Mouse (Mus musculus) testis, adult 2 months (tissue): ENCODE measurements around the gene Angptl2. TPM values are rescaled to one million over a fixed set of nuclear protein-coding genes. Genes with fewer than 3 reads are reported as not detected.

ENCODE experiments used
- H3K27ac ChIP-seq: fragments of 200-500 bp; 2 replicates; pipeline ENCODE4 v1.5.1; 2012; ENCODE audit warnings: low read depth, low read length; ENCODE audit not compliant: control insufficient read depth, insufficient read depth
- H3K27me3 ChIP-seq: fragments of 200-500 bp; 2 replicates; pipeline ENCODE4 v1.6.1; 2012; ENCODE audit warnings: mild to moderate bottlenecking, low read length, moderate library complexity; ENCODE audit not compliant: control insufficient read depth, insufficient read depth
- H3K36me3 ChIP-seq: fragments of 200-500 bp; 2 replicates; pipeline ENCODE4 v1.6.1; 2012; ENCODE audit warnings: mild to moderate bottlenecking, low read length; ENCODE audit not compliant: control insufficient read depth, insufficient read depth
- H3K4me1 ChIP-seq: fragments of 200-500 bp; 2 replicates; pipeline ENCODE4 v1.6.1; 2012; ENCODE audit warnings: low read length; ENCODE audit not compliant: control insufficient read depth, insufficient read depth
- H3K4me3 ChIP-seq: fragments of 200-500 bp; 2 replicates; pipeline ENCODE4 v1.5.1; 2012; ENCODE audit warnings: low read depth, mild to moderate bottlenecking, low read length, moderate library complexity, mixed read lengths; ENCODE audit not compliant: control insufficient read depth
- CTCF ChIP-seq: fragments of 200-500 bp; IDR thresholded peaks from 2 replicates; pipeline ENCODE4 v1.5.1; 2012; ENCODE audit warnings: low read depth, mild to moderate bottlenecking, inconsistent platforms, low read length, moderate library complexity; ENCODE audit not compliant: control insufficient read depth, insufficient read depth, insufficient replicate concordance
- POLR2A ChIP-seq: fragments of 200-500 bp; IDR thresholded peaks from 2 replicates; pipeline ENCODE4 v1.6.1; 2012; ENCODE audit warnings: low read depth, mild to moderate bottlenecking, inconsistent platforms, low read length, moderate library complexity; ENCODE audit not compliant: control insufficient read depth
- polyA plus RNA-seq: library from polyadenylated mRNA; depleted of rRNA; stranded (reverse); fragments of >200 nt; gene quantifications from 2 replicates; pipeline ENCODE4 v1.2.3, GENCODE M21; 2012; rRNA removed

Angptl2 gene
- polyA plus RNA-seq, 1 experiment = 3.1 TPM

GRCm38 (mm10) chr2:33290491-33290890 lies 74.6 kb downstream of the Angptl2 start:
- TF ChIP-seq POLR2A = no peak
- Histone ChIP-seq H3K27me3 (no peaks in the 10 kb centered on the region), H3K27ac (no peak overlapping the region)

GRCm38 (mm10) chr2:33292057-33292456 lies 76.2 kb downstream of the Angptl2 start:
- Histone ChIP-seq H3K4me3 (no peak overlapping the region), H3K27me3 (no peaks in the 10 kb centered on the region), H3K27ac (no peak overlapping the region), H3K4me1 (no peaks in the 10 kb centered on the region), H3K36me3 (no peaks in the 10 kb centered on the region)
- TF ChIP-seq POLR2A (no peak), CTCF (no peak)

More at GRCm38 (mm10) chr2:33290491-33290890, 74.6 kb downstream of the Angptl2 start:
- H3K36me3 ChIP-seq = no peaks in the 10 kb centered on the region
- H3K4me1 ChIP-seq = no peaks in the 10 kb centered on the region
- no peak overlapping the region for H3K4me3 ChIP-seq

DNA sequence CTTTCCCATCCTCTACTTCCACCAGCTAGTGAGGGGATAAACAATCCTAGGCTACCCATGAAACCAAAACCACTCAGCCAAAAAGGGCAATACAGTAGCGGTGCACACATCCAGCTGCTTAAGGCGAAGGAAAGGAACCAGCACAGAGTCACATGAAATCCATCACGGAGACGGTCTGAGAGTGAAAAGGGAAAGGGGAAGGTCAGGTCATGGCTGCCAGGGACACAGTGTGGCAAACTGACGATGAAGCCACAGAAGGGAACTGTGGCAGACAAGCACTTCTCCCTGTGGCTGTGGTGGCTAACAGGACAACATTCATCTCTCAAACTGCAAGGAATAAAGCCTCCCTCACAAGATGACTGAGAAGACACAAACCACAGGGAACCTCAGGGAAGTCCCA lies 79.2 kb downstream of the Angptl2 start:
- no peak overlapping the region for H3K4me3 ChIP-seq
- H3K27me3 ChIP-seq = no peaks in the 10 kb centered on the region
- H3K36me3 ChIP-seq = no peaks in the 10 kb centered on the region
- TF ChIP-seq CTCF = no peak
- TF ChIP-seq POLR2A = no peak
- H3K27ac ChIP-seq = no peak overlapping the region
- no peaks in the 10 kb centered on the region; the same call in 1 of the 2 replicates for H3K4me1 ChIP-seq

Other genes with a start within 250 kb of the Angptl2 start
- gene Slc2a8, start 234.0 kb upstream of the Angptl2 start, polyA plus RNA-seq = 50.8 and 62.8 TPM in 2 replicates
- gene Garnl3, start 84.4 kb upstream of the Angptl2 start, polyA plus RNA-seq = 46.5 and 54.3 TPM in 2 replicates
- gene Ralgps1, start 155.4 kb downstream of the Angptl2 start, polyA plus RNA-seq = 33.0 and 35.6 TPM in 2 replicates
- 10.5 and 10.9 TPM in 2 replicates for gene Zbtb34, start 215.3 kb downstream of the Angptl2 start, polyA plus RNA-seq